Mouse (Mus musculus) E14TG2a.4 (cell line): ENCODE data around the gene Kbtbd7.

Experiments used
- CTCF ChIP-seq: conservative IDR thresholded peaks from 2 replicates; pipeline ENCODE4 v1.5.1; 2014; ENCODE audit warnings: low read length
- NANOG ChIP-seq: IDR thresholded peaks from 2 replicates; pipeline ENCODE4 v1.6.1; 2014; ENCODE audit warnings: borderline replicate concordance, low read length, mixed read lengths

GRCm38 (mm10) chr14:79389438-79390264, 36.7 kb upstream of the Kbtbd7 start:
- no peak for TF ChIP-seq CTCF
- TF ChIP-seq NANOG, result no peak
